Mouse (Mus musculus) ES-E14 (cell line): ENCODE data around the gene Foxp1. TPM values are rescaled to one million over a fixed set of nuclear protein-coding genes. Genes with fewer than 3 reads are reported as not detected.

Experiments used
- DNase-seq: peaks from one replicate; pipeline ENCODE4 v3.0.0-alpha.2; 2013; ENCODE audit warnings: low read depth, low spot score
- H3K27ac ChIP-seq: 2 replicates; pipeline ENCODE4 v1.5.1; 2012; ENCODE audit warnings: low read depth, mild to moderate bottlenecking, low read length, moderate library complexity, mixed read lengths; ENCODE audit not compliant: poor library complexity, insufficient read depth, severe bottlenecking
- H3K36me3 ChIP-seq: 2 replicates; pipeline ENCODE4 v1.6.1; 2012; ENCODE audit warnings: mild to moderate bottlenecking, low read length, moderate library complexity, mixed read lengths; ENCODE audit not compliant: control insufficient read depth, poor library complexity, insufficient read depth, severe bottlenecking
- H3K4me1 ChIP-seq, 2 experiments: fragments of 150-350 bp in 1 of 2; sonication (generic) in 1 of 2; 2 replicates each; pipeline ENCODE4 v1.6.1; 2012; ENCODE audit warnings: low read length in 2 of 2, mild to moderate bottlenecking in 1 of 2, mixed read lengths in 1 of 2; ENCODE audit not compliant: control insufficient read depth in 2 of 2, insufficient read depth in 2 of 2, poor library complexity in 1 of 2
- H3K4me3 ChIP-seq, 2 experiments: fragments of 150-350 bp in 1 of 2; sonication (generic) in 1 of 2; 2 replicates each; pipeline ENCODE4 v1.5.1; 2012; ENCODE audit warnings: low read length in 2 of 2, low read depth in 1 of 2, mild to moderate bottlenecking in 1 of 2, mixed read lengths in 1 of 2; ENCODE audit not compliant: insufficient read depth in 1 of 2, poor library complexity in 1 of 2, severe bottlenecking in 1 of 2
- H3K9ac ChIP-seq: 2 replicates; pipeline ENCODE4 v1.6.1; 2012; ENCODE audit warnings: low read depth, mild to moderate bottlenecking, low read length, mixed read lengths; ENCODE audit not compliant: poor library complexity, insufficient read depth, severe bottlenecking
- H3K9me3 ChIP-seq: fragments of 150-350 bp; sonication (generic); 2 replicates; pipeline ENCODE4 v1.6.1; 2012; ENCODE audit warnings: low read depth, mild to moderate bottlenecking, low read length; ENCODE audit not compliant: control insufficient read depth, insufficient read depth
- CHD2 ChIP-seq: IDR thresholded peaks from 2 replicates; pipeline ENCODE4 v1.6.1; 2014; ENCODE audit warnings: mild to moderate bottlenecking, low read depth, low read length, inconsistent platforms
- HCFC1 ChIP-seq: IDR thresholded peaks from 2 replicates; pipeline ENCODE4 v1.6.1; 2012; ENCODE audit warnings: low read length, inconsistent platforms, borderline replicate concordance; ENCODE audit not compliant: insufficient read depth
- MAFK ChIP-seq: IDR thresholded peaks from 2 replicates; pipeline ENCODE4 v1.6.1; 2014; ENCODE audit warnings: mild to moderate bottlenecking, low read depth, low read length, inconsistent platforms; ENCODE audit not compliant: insufficient read depth
- ZC3H11A ChIP-seq: IDR thresholded peaks from 2 replicates; pipeline ENCODE4 v1.6.1; 2012; ENCODE audit warnings: low read depth, mild to moderate bottlenecking, inconsistent platforms, low read length, borderline replicate concordance
- ZNF384 ChIP-seq: IDR thresholded peaks from 2 replicates; pipeline ENCODE4 v1.6.1; 2012; ENCODE audit warnings: low read depth, low read length, inconsistent platforms
- in situ Hi-C, 2 experiments: fragments of 600-800 bp; cut with MboI; formaldehyde crosslinking; loops; one replicate each; pipeline ENCODE4 v1.15.1; 2025; ENCODE audit warnings: low sequenced_read_pairs in 2 of 2, inconsistent platforms in 1 of 2; ENCODE audit not compliant: unreplicated experiment in 2 of 2
- total RNA-seq: library from RNA; depleted of rRNA; stranded (reverse); fragments of 300-350 nt; gene quantifications from 2 replicates; pipeline ENCODE4 v1.2.3, GENCODE M21; 2012

Foxp1 gene
- total RNA-seq, 1 experiment, result 70.0 TPM

DNA sequence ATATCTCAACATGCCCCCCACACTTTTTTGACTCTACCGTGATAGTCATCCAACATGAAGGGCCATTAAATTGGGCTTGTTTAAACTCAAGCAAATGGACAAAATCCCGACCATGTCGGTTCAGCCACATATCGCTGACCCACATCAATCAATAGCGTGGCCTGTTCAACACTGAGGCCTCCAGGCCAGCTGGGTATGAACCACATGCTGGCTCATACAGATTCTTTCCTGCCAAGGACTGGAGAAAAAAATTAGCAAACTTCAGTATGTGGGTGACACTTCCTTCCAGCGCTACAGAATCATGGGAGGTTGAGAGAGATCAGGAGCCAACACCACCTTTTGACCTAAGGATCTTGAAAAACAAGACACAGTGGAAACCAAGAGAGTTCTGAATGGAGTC lies 150.5 kb downstream of the Foxp1 start:
- DNase-seq, result no peak
- TF ChIP-seq HCFC1 (no peak), MAFK (no peak), ZC3H11A (no peak)
- Histone ChIP-seq H3K4me3 (no peak overlapping the region), H3K9me3 (no peaks in the 10 kb centered on the region), H3K9ac (no peak overlapping the region), H3K36me3 (no peaks in the 10 kb centered on the region), H3K27ac (no peak overlapping the region), H3K4me1 (peaks cover 2 to 4% of the 10 kb centered on the region in 2 experiments; a peak in 3 of 4 replicates)
- in situ Hi-C loops, result no loop called here

- TF ChIP-seq MAFK (no peak), HCFC1 (no peak), ZNF384 (no peak), CHD2 (no peak), ZC3H11A (no peak)
- in situ Hi-C loops, result no loop called here
- Histone ChIP-seq H3K9me3 (no peaks in the 10 kb centered on the region), H3K27ac (no peak overlapping the region), H3K4me3 (no peak overlapping the region), H3K9ac (no peak overlapping the region), H3K36me3 (no peaks in the 10 kb centered on the region), H3K4me1 (peaks cover 0 to 2% of the 10 kb centered on the region in 2 experiments; a peak in 3 of 4 replicates)
- no peak for DNase-seq
Measured at GRCm38 (mm10) chr6:99369931-99370330, 152.6 kb downstream of the Foxp1 start.

DNA sequence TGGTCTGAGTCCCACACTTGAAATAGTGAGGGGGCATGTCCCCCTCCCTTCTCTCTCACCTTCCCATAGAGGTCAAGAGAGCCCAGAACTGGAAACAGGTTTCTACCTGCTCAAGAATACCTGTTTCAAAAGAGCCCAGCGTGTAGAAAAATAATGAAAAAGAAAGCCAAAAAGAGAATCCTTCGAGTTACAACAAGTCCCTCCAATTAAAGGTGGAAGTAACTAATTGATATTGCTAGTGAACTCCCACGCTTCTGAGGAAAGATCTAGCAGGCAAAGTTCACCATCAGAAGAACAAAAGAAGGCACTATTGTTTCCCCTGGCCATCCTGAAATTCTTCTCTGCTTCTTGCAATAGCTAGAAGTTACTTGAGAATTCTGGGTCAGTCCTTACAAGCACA lies 153.4 kb downstream of the Foxp1 start:
- Histone ChIP-seq H3K9ac (no peak overlapping the region), H3K4me1 (peaks cover 0 to 2% of the 10 kb centered on the region in 2 experiments; a peak in 2 of 4 replicates), H3K27ac (no peak overlapping the region), H3K36me3 (no peaks in the 10 kb centered on the region), H3K4me3 (no peak overlapping the region), H3K9me3 (no peaks in the 10 kb centered on the region)
- no peak for DNase-seq
- in situ Hi-C loops, result no loop called here
- TF ChIP-seq HCFC1 (no peak), ZC3H11A (no peak), MAFK (no peak), ZNF384 (no peak), CHD2 (no peak)

GRCm38 (mm10) chr6:99368118-99368753 lies 154.3 kb downstream of the Foxp1 start:
- in situ Hi-C loops, result no loop called here
- DNase-seq, result no peak
- Histone ChIP-seq H3K4me1 (peaks cover 0 to 2% of the 10 kb centered on the region in 2 experiments; a peak in 2 of 4 replicates), H3K9me3 (no peaks in the 10 kb centered on the region), H3K27ac (no peak overlapping the region), H3K9ac (no peak overlapping the region), H3K36me3 (no peaks in the 10 kb centered on the region), H3K4me3 (no peak overlapping the region)
- TF ChIP-seq ZC3H11A, result no peak
- TF ChIP-seq MAFK, result no peak
- no peak for TF ChIP-seq CHD2
- no peak for TF ChIP-seq ZNF384
- no peak for TF ChIP-seq HCFC1
